Mouse (Mus musculus): ENCODE results near the gene Fabp2. TPM values are rescaled to one million over a fixed set of nuclear protein-coding genes. Genes with fewer than 3 reads are reported as not detected.
A peak's percentile ranks its signal among the peaks of the same experiment; 100 is the strongest.

Fabp2 gene
- not detected for total RNA-seq (2022)

GRCm38 (mm10) chr3:122894772-122895171 is at the start of gene Fabp2:
Gene Fabp2, plus strand, starts transcription at chr3:122895072.
- DNase-seq (ENCODE audit: low spot score in 2 of 2), result no peak

GRCm38 (mm10) chr3:122848410-122849034 is 46.4 kb upstream of the Fabp2 start:
- no peak for DNase-seq (ENCODE audit: low spot score in 2 of 2)

GRCm38 (mm10) chr3:122855149-122855548 is 39.7 kb upstream of the Fabp2 start:
- no peak for DNase-seq (ENCODE audit: low spot score in 2 of 2)

- DNase-seq (ENCODE audit: low spot score in 2 of 2), result no peak
Observed at GRCm38 (mm10) chr3:122859829-122860228, 35.0 kb upstream of the Fabp2 start.

GRCm38 (mm10) chr3:122860573-122861498 is 34.0 kb upstream of the Fabp2 start:
- DNase-seq (ENCODE audit: low spot score in 2 of 2), result no peak

GRCm38 (mm10) chr3:122865092-122865491 is 29.8 kb upstream of the Fabp2 start:
- DNase-seq (ENCODE audit: low spot score in 2 of 2), result no peak

GRCm38 (mm10) chr3:122868270-122868669 is 26.6 kb upstream of the Fabp2 start:
- DNase-seq (ENCODE audit: low spot score in 2 of 2), result no peak

GRCm38 (mm10) chr3:122871596-122871995 is 23.3 kb upstream of the Fabp2 start:
- no peak for DNase-seq (ENCODE audit: low spot score in 2 of 2)

GRCm38 (mm10) chr3:122876870-122877269 is 18.0 kb upstream of the Fabp2 start:
- no peak for DNase-seq (ENCODE audit: low spot score in 2 of 2)

- no peak for DNase-seq (ENCODE audit: low spot score in 2 of 2)
Observed at GRCm38 (mm10) chr3:122877543-122877942, 17.3 kb upstream of the Fabp2 start.

GRCm38 (mm10) chr3:122878705-122879315 is 16.1 kb upstream of the Fabp2 start:
- no peak for DNase-seq (ENCODE audit: low spot score in 2 of 2)

- no peak for DNase-seq (ENCODE audit: low spot score in 2 of 2)
Observed at GRCm38 (mm10) chr3:122887505-122888301, 7.2 kb upstream of the Fabp2 start.

- no peak for DNase-seq (ENCODE audit: low spot score in 2 of 2)
Observed at GRCm38 (mm10) chr3:122888371-122888819, 6.5 kb upstream of the Fabp2 start.

GRCm38 (mm10) chr3:122895189-122895731 is 388 bp downstream of the Fabp2 start:
- no peak for DNase-seq (ENCODE audit: low spot score in 2 of 2)

GRCm38 (mm10) chr3:122898254-122898653 is 3.4 kb downstream of the Fabp2 start:
- no peak for DNase-seq (ENCODE audit: low spot score in 2 of 2)

- peak in 1 of 2 experiments; percentile 9 for DNase-seq (ENCODE audit: low spot score in 2 of 2)
Observed at GRCm38 (mm10) chr3:122903746-122904433, 9.0 kb downstream of the Fabp2 start.

- no peak for DNase-seq (ENCODE audit: low spot score in 2 of 2)
Observed at GRCm38 (mm10) chr3:122907841-122908240, 13.0 kb downstream of the Fabp2 start.

- no peak for DNase-seq (ENCODE audit: low spot score in 2 of 2)
Observed at GRCm38 (mm10) chr3:122915493-122915892, 20.6 kb downstream of the Fabp2 start.

- no peak for DNase-seq (ENCODE audit: low spot score in 2 of 2)
Observed at GRCm38 (mm10) chr3:122916191-122916680, 21.4 kb downstream of the Fabp2 start.

- DNase-seq (ENCODE audit: low spot score in 2 of 2), result no peak
Observed at GRCm38 (mm10) chr3:122918672-122919071, 23.8 kb downstream of the Fabp2 start.

Measured in layer of hippocampus, adult 8-10 months (tissue).